Mouse (Mus musculus): Measurements from ENCODE around the gene Gm960.

DNA sequence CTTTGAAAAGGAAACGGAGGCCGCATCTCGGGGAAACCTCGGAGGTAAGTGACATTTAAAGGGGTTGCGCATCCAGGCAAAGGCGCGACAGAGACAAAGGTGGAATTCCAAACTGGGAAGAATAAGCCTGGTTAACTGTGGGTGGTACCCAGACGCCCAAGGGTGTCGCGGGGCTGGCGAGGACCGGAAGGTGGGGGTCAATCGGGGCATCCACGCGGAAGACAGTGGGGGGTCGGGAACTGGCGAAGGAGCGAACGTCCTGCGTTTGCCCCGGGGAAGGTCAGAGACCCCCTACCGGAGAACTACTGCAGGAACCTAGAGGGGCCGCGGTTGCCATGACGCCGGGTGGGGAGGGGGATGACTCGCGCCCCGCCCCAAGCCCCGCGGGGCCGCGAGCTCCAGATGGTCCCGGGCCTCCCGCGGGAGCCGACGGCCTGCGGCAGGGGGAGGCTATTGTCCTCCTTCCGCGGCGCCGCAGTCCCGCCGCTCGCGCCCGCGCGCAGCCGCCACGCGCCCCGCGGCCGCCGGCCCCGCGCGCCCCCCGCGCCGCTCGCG, 13.2 kb upstream of the Gm960 start:
- TF ChIP-seq EP300 (IDR thresholded peaks at IDR 0.05) (no peak), CTCF (IDR thresholded peaks at IDR 0.05) (no peak)

Measured in lung, postnatal 0 days (tissue).